Mouse (Mus musculus) hindbrain, postnatal 0 days (tissue): ENCODE data around the gene Syk. TPM values are rescaled to one million over a fixed set of nuclear protein-coding genes. Genes with fewer than 3 reads are reported as not detected.

Experiments
- ATAC-seq: fragments of 200-750 bp; cut with Nextera tagmentation; 2 replicates; pipeline ENCODE4 v1.8.0; 2017; ENCODE audit warnings: mild to moderate bottlenecking, moderate TSS enrichment, moderate library complexity
- DNase-seq: peaks from one replicate; pipeline ENCODE4 v3.0.0-alpha.2; 2015; ENCODE audit warnings: low spot score
- H3K27ac ChIP-seq: fragments of 300-500 bp; sonication (generic); 2 replicates; pipeline ENCODE4 v1.5.1; 2014; ENCODE audit warnings: mild to moderate bottlenecking
- H3K27me3 ChIP-seq: fragments of 300-500 bp; sonication (generic); 2 replicates; pipeline ENCODE4 v1.6.1; 2014; ENCODE audit warnings: low read length, mixed read lengths; ENCODE audit not compliant: insufficient read depth
- H3K36me3 ChIP-seq: fragments of 300-500 bp; sonication (generic); 2 replicates; pipeline ENCODE4 v1.6.1; 2014; ENCODE audit warnings: low read length, mixed read lengths; ENCODE audit not compliant: insufficient read depth
- H3K4me1 ChIP-seq: fragments of 300-500 bp; sonication (generic); 2 replicates; pipeline ENCODE4 v1.6.1; 2014; ENCODE audit warnings: antibody characterized with exemption, low read length, mixed read lengths; ENCODE audit not compliant: insufficient read depth
- H3K4me2 ChIP-seq: fragments of 300-500 bp; sonication (generic); 2 replicates; pipeline ENCODE4 v1.6.1; 2014; ENCODE audit warnings: low read depth, mild to moderate bottlenecking, low read length, moderate library complexity, mixed read lengths
- H3K4me3 ChIP-seq: fragments of 300-500 bp; sonication (generic); 2 replicates; pipeline ENCODE4 v1.5.1; 2014; ENCODE audit warnings: low read length
- H3K9ac ChIP-seq: fragments of 300-500 bp; sonication (generic); replicated peaks from 2 replicates; pipeline ENCODE4 v1.6.1; 2014; ENCODE audit warnings: mild to moderate bottlenecking, low read length, moderate library complexity, mixed read lengths
- H3K9me3 ChIP-seq: fragments of 300-500 bp; sonication (generic); 2 replicates; pipeline ENCODE4 v1.6.1; 2016; ENCODE audit warnings: low read length, mixed read lengths
- CTCF ChIP-seq: IDR thresholded peaks from 2 replicates; pipeline ENCODE4 v1.5.1; 2016; ENCODE audit warnings: antibody characterized with exemption, control low read depth, low read depth
- WGBS: fragments of 180-500 bp; shearing (Covaris S2); extraction: QIAGEN DNeasy Blood & Tissue Kit; methylation state at CpG from one replicate; pipeline ENCODE4 v1.1.7; 2014; 5-methylcytosine and 5-hydroxymethylcytosine counted together
- polyA plus RNA-seq: library from polyadenylated mRNA; unstranded; fragments of >200 nt; fragmentation: Nextera tagmentation; extraction: Ambion mirVana; gene quantifications from 2 replicates; pipeline ENCODE4 v1.2.1, GENCODE M21; 2015
- total RNA-seq: library from RNA; depleted of rRNA; stranded (reverse); fragments of >200 nt; gene quantifications from 2 replicates; pipeline ENCODE4 v1.2.3, GENCODE M21; 2014

The Syk gene
- total and polyA plus RNA-seq, 2 experiments from 2014 or later, result 1.2 to 2.7 TPM

DNA sequence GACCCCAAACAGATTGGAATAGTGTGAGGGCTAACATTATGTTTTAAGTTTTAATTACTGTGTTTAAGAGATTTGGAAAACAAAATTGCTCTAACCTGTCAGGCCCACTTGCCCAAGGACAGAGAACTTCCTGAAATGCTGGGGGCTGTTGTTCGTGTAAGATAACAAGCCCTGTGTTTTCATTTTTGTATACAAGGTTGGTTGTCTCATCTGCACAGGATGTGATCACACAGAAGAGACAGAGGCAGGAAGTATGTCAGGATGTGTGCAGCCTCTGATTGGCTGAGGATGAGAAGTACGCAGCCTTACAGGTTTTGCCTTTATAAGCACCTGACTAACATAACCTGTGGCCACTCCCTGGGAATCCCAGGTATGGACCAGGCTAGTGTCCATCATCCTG, 8.7 kb upstream of the Syk start:
- Histone ChIP-seq H3K9me3 (no peaks in the 10 kb centered on the region), H3K36me3 (no peaks in the 10 kb centered on the region), H3K4me3 (no peak overlapping the region), H3K4me1 (no peaks in the 10 kb centered on the region), H3K27me3 (no peaks in the 10 kb centered on the region), H3K4me2 (no peak overlapping the region), H3K27ac (no peak overlapping the region), H3K9ac (no peak overlapping the region)
- no peak for DNase-seq
- no peak for ATAC-seq
- no peak for TF ChIP-seq CTCF
- 100% methylated on average over 2 of the region's 2 CpGs for WGBS

DNA sequence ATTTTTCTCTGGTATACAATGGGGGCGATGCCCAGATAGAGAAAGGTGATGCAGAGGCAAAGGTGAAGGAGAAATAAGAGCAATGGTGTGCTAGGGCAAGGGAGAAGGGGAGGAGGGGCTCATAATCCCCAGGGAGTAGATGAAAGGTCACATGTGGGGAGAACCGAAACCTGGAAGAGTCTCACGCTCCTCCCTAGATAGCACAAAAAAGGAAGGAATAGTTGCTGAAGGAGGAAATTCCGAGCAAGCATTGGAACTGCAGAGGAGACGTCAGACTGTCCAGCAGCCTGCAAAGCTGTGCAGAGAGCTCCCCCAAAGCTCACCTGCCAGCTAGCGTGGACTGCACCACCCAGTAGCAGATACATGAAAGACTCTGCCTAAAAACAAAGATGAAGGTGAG, 7.5 kb upstream of the Syk start:
- Histone ChIP-seq H3K9ac (no peak overlapping the region), H3K4me1 (no peaks in the 10 kb centered on the region), H3K27me3 (no peaks in the 10 kb centered on the region), H3K4me3 (no peak overlapping the region), H3K4me2 (no peak overlapping the region), H3K9me3 (no peaks in the 10 kb centered on the region), H3K27ac (no peak overlapping the region), H3K36me3 (no peaks in the 10 kb centered on the region)
- no peak for ATAC-seq
- no peak for TF ChIP-seq CTCF
- DNase-seq, result no peak
- 84% methylated on average over 6 of the region's 6 CpGs for whole genome bisulfite sequencing

DNA sequence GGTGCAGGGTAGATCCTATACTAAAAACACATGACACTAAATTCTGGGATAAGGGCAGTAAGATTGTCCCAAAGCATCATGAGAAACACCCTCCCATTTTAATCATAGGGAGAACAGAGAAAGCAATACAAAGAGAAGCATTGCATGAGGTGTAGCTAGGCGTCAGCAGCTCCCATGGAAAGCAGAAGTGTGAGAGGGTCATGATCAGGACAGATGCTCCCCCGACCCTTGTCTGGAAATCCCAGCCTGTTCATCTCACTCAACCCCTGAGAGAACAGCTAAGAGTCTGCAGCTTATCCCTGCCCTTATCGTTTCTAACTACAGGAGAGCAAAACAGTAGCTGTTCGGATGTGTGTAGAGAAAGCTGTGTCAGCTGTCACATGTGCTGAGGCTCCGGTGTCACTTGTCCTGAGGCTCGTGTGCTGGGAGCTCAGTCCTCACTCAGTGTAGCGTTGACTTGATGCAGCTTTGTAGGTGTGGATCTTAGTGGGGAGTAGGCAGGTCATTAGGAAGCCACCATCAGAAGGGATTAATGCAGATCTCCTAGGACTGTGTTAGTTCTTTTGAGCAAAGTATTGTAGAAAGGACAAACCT, 6.9 kb upstream of the Syk start:
- Histone ChIP-seq H3K36me3 (no peaks in the 10 kb centered on the region), H3K9me3 (no peaks in the 10 kb centered on the region), H3K4me2 (no peak overlapping the region), H3K4me1 (no peaks in the 10 kb centered on the region), H3K27me3 (no peaks in the 10 kb centered on the region; the same call in 1 of the 2 replicates), H3K4me3 (no peak overlapping the region), H3K9ac (no peak overlapping the region), H3K27ac (no peak overlapping the region)
- ATAC-seq (no peak), DNase-seq (no peak)
- WGBS, result 65% methylated on average over 7 of the region's 7 CpGs
- no peak for TF ChIP-seq CTCF

DNA sequence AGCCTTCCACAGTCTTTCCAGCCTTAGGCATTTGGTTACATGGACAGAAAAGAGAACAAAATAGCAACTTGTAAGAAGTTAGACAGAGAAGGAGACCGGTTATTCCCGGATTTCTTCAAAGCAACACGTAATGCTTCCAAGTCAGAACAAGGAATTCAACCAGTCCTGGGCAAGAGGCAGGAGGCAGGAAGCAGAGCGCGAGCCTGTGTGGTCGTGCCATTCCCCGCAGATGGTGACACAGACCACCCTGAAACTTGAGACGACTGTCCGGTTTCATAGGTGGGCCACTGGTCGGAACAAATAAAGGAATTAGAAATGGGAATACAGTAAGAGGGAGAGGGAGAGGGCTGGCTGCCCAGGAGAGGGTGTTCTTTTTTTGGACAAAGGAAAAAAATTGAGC, 6.1 kb upstream of the Syk start:
- no peak overlapping the region for H3K4me3 ChIP-seq
- ATAC-seq, result no peak
- no peaks in the 10 kb centered on the region for H3K4me1 ChIP-seq
- H3K27ac ChIP-seq, result no peak overlapping the region
- H3K9ac ChIP-seq, result no peak overlapping the region
- TF ChIP-seq CTCF, result no peak
- DNase-seq, result no peak
- WGBS, result 47% methylated on average over 10 of the region's 10 CpGs
- no peak overlapping the region for H3K4me2 ChIP-seq
- no peaks in the 10 kb centered on the region for H3K9me3 ChIP-seq
- no peaks in the 10 kb centered on the region for H3K36me3 ChIP-seq
- H3K27me3 ChIP-seq, result no peaks in the 10 kb centered on the region; the same call in 1 of the 2 replicates

GRCm38 (mm10) chr13:52577326-52577920, 5.5 kb upstream of the Syk start:
- ATAC-seq (no peak), DNase-seq (no peak)
- H3K36me3 ChIP-seq, result no peaks in the 10 kb centered on the region
- no peaks in the 10 kb centered on the region for H3K9me3 ChIP-seq
- no peaks in the 10 kb centered on the region; the same call in 1 of the 2 replicates for H3K27me3 ChIP-seq
- no peak overlapping the region for H3K4me3 ChIP-seq
- 72% methylated on average over 3 of the region's 3 CpGs for WGBS
- no peak overlapping the region for H3K9ac ChIP-seq
- no peak overlapping the region for H3K27ac ChIP-seq
- no peak for TF ChIP-seq CTCF
- H3K4me2 ChIP-seq, result no peak overlapping the region
- H3K4me1 ChIP-seq, result no peaks in the 10 kb centered on the region

DNA sequence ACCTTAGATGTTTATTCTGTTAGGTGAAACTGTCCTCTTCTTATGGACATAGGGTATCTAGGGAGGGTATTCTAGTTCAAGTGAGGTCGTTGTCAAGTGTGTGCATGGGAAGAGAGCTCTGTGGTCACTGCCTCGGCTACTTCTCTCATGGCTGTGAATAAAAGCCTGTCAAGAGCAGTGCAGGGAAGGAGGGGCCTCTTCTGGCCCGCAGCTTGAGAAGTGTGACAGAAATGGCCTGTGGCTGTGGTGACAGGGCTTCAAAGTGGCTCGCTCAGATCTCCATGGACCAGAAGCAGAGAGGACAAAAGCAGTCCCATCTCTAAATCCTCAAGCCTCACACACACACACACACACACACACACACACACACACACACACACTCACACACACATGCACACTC, 5.0 kb upstream of the Syk start:
- no peaks in the 10 kb centered on the region for H3K36me3 ChIP-seq
- ATAC-seq (no peak), DNase-seq (no peak)
- no peak overlapping the region for H3K27ac ChIP-seq
- no peaks in the 10 kb centered on the region for H3K9me3 ChIP-seq
- no peaks in the 10 kb centered on the region; the same call in 1 of the 2 replicates for H3K27me3 ChIP-seq
- H3K9ac ChIP-seq, result no peak overlapping the region
- H3K4me3 ChIP-seq, result no peak overlapping the region
- TF ChIP-seq CTCF, result no peak
- WGBS, result 33% methylated on average over 4 of the region's 4 CpGs
- H3K4me2 ChIP-seq, result no peak overlapping the region
- no peaks in the 10 kb centered on the region for H3K4me1 ChIP-seq

GRCm38 (mm10) chr13:52578776-52579175, 4.2 kb upstream of the Syk start:
- no peak for TF ChIP-seq CTCF
- no peaks in the 10 kb centered on the region for H3K9me3 ChIP-seq
- no peaks in the 10 kb centered on the region for H3K4me1 ChIP-seq
- no peak overlapping the region for H3K4me3 ChIP-seq
- no peak overlapping the region for H3K4me2 ChIP-seq
- H3K27me3 ChIP-seq, result no peaks in the 10 kb centered on the region; the same call in 1 of the 2 replicates
- H3K9ac ChIP-seq, result no peak overlapping the region
- 80% methylated on average over 2 of the region's 2 CpGs for WGBS
- ATAC-seq, result no peak
- H3K36me3 ChIP-seq, result no peaks in the 10 kb centered on the region
- DNase-seq, result no peak
- no peak overlapping the region for H3K27ac ChIP-seq
